Mouse (Mus musculus) large intestine, adult 2 months (tissue): ENCODE measurements at regions not wholly inside any gene's neighbourhood (a gene's known extent, or its start where the extent isn't known, plus 50 kb on each side); places are given as distances from the start of the nearest gene placed in this dataset.

Experiments
- DNase-seq: peaks from one replicate; pipeline ENCODE4 v3.0.0-alpha.2; 2012; ENCODE audit warnings: low read depth, low spot score
- WGBS: fragments of 180-500 bp; shearing (Covaris S2); methylation state at CpG from one replicate; pipeline ENCODE4 v1.1.7; 2018; 5-methylcytosine and 5-hydroxymethylcytosine counted together

DNA sequence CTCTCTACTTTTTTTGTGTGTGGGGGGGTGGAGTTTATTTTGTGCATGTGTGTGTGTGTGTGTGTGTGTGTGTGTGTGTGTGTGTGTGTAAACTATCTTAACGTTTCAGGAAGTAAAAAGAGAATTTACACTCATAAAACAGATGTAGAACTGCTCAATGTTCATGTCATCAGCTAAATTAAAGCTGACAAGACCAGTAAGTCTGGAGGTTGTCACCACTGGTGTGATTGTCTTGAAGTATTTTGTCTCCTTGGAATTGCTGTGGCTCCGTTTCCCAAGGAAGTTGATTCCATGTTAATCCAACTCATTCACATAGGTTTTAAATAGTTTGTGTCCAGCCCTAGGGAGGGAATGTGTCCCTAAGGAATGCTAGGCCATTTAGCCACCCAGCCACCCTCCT is 374.1 kb upstream of the Itga1 start:
- no peak for DNase-seq
- WGBS: 34% methylated on average over 2 of the region's 2 CpGs

- WGBS: 79% methylated on average over 6 of the region's 6 CpGs
Measured at GRCm38 (mm10) chr13:115465689-115466088, 363.9 kb upstream of the Itga1 start.

DNA sequence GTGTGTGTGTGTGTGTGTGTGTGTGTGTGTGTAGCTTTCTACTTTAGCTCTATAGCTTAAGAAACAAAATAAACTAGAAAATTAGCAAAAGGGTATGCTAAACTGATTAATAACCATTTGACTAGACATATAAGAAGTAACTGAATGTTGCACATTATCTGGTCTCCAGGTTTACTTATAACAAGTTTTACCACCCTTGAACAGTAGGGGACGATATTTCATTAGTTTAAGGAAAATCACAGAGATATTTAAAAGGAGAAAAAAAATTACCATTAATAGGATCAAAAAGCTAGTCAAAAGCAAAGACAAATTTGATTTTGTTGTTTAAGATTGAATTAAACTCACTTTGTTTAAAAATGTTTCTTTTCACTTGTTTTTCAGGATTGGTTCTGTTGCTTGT is 349.5 kb upstream of the Itga1 start:
- 11% methylated on average over 1 of the region's 1 CpGs for WGBS
- DNase-seq: no peak

More at GRCm38 (mm10) chr13:115465689-115466088, 363.9 kb upstream of the Itga1 start:
- no peak for DNase-seq

GRCm38 (mm10) chr13:115427091-115428033 is 325.6 kb upstream of the Itga1 start:
- DNase-seq: no peak
- 68% methylated on average over 12 of the region's 12 CpGs for WGBS

DNA sequence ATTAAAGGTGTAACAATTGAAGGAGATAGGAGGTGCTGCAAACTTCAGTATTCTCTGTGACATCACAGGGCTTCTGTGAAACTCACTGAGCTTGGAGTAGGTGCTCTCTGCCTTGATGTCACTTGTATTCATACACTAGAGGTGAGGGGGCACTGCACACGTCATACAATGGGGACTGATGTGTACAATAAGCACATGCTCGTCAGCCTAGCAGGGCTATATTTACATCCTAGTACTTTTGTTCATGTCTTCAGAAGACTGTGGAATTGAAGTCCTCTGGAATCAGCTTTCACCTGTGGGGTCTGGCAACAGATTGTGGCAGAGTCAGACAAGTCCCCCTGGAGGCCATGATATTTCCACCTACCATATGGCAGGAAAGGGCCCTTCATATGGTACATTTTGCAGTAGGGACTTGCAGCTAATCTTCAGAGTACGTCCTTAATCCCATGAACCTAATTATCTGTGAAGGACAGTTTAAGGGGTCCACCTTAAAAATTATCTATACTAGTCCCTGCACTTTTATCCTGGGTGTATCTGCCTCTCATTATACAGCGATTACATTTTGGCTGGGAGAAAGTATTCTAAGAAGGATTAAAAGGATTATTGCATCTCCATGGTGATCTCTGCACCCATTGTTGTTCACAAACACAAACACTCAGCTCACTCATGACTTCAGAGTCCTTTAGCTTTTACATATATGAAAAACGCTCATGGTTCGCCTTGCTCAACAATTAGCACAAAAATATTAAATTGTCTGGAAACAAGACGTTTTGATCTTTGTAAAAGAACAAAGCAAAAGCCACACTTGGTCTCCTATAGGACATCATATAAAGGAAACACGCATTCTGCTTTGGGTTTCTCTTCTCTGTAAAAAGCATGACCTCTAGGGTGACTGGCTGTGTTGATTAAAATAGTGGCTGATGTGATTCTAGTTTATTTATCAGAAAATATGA is 324.1 kb upstream of the Itga1 start:
- WGBS: 75% methylated on average over 8 of the region's 8 CpGs
- DNase-seq: no peak

DNA sequence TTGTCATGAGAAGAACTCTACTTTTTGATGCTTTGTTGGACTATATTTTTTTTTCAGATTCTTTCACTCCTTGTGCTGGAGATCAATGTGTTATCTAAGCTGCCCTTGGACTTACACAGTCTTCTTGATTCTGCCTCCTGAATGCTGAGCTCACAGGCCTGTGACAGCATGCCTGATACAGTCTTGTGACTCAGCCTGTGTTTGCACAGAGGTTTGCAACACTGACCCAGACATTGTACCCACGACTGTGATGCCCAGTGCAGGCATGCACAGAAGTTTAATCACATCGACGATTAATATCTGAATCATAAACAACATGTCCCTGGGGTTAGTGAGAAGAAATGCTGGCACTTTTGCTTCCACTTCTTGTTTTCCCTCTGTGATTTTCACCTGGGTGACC is 322.0 kb upstream of the Itga1 start:
- DNase-seq: no peak
- WGBS: 56% methylated on average over 3 of the region's 3 CpGs

DNA sequence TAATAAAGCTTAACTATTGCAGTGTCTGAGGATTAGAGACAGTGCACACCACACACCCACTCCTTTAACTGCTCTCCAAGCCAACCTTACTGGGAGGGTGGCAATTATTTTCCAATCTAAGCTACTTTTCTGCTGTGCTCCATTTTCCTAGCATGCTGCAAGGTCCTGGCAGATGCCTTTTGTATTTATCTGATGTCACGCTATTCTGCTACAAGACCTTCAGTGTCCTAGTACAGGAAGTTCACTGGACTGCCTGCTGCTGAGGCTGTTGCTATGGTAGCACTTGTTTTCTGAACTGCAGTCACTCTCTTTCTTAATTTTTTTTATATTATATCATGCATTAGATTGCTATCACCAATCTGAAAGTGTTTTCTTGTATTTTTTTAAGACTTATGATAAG is 319.7 kb upstream of the Itga1 start:
- no peak for DNase-seq
- 63% methylated on average over 1 of the region's 1 CpGs for WGBS

DNA sequence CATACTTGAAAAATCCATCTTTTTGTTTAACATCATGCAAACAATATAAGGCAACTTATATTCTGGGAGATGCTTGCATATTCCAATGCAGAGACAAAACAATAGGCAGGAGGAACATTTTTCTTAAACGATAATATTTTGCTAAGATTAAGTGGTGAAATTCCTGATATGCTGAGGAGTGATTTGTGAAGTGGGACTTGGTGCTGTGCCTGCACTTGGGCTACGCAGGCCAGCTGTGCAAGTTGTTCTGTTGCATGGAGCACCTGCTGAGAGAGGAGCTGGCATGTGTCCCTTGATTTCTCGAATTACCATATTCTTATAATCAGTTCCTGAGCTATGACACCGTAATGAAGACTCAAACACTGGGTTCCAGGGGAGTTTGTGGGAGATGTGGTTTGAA is 316.1 kb upstream of the Itga1 start:
- no peak for DNase-seq
- 76% methylated on average over 4 of the region's 4 CpGs for WGBS

- WGBS: 56% methylated on average over 9 of the region's 9 CpGs
- DNase-seq: no peak
Measured at GRCm38 (mm10) chr13:115413721-115414531, 312.2 kb upstream of the Itga1 start.

DNA sequence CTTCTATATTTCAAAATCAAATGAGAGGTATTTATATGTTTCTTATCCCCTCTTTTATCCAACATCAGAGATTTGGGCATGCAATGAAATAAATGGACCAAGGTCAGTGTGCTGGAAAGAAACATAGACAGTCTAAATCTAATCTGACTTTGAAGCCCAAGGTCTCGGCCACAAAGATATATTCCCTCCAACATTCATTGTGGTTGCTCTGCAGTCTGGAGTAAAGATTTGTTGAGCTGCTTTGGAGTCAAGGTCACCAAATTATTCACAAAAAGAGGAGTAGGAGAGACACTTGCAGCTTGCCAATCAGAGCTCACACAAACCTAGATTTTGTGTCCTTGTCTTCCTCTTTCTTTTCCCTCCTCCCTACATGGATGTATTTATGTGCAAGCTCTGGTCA is 304.2 kb upstream of the Itga1 start:
- no peak for DNase-seq
- 76% methylated on average over 1 of the region's 1 CpGs for WGBS

GRCm38 (mm10) chr13:115400706-115401215 is 299.0 kb upstream of the Itga1 start:
- 77% methylated on average over 4 of the region's 4 CpGs for WGBS
- no peak for DNase-seq

DNA sequence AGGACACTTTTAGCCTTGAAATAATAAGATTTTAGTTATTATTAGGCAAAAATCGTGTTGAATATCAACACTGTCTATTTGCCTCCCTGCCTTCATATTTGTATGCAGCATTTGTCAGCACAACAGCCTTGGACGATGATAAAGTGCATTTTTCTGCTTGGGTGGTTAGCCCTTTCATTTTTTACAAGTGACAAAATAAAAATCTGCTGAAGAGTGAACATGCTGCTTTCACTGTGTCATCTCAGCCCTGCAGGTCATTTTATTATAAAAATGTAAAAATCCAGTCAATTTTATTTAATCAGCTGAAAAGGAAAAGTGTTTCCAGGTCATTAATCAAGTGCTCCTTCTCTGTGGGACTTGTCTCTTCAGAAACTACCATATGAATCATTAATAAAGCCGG is 277.9 kb upstream of the Itga1 start:
- 56% methylated on average over 3 of the region's 3 CpGs for WGBS
- no peak for DNase-seq

- 58% methylated on average over 16 of the region's 16 CpGs for WGBS
- no peak for DNase-seq
Measured at GRCm38 (mm10) chr13:115376180-115376880, 274.6 kb upstream of the Itga1 start.

DNA sequence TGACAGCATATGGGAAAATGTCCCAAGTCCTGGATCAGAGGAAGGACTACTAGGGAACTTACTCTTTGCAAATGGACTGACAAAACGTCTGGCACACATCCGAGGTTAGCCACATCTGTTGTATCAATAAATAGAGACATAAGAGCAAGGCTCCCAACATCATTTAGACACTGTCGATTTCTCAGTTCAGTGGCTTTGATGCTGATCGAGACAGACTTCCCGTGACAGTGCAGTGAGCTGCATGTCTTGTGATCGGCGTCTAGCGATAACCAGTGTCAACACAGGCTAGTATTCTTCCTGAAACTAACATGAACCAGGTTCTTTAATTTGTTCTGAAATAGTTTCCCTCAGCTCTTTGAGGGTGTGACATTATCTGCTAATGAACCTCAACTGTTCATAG is 259.7 kb upstream of the Itga1 start:
- no peak for DNase-seq
- WGBS: 76% methylated on average over 8 of the region's 8 CpGs

GRCm38 (mm10) chr13:115347022-115347398 is 245.2 kb upstream of the Itga1 start:
- 22% methylated on average over 6 of the region's 6 CpGs for WGBS
- no peak for DNase-seq

DNA sequence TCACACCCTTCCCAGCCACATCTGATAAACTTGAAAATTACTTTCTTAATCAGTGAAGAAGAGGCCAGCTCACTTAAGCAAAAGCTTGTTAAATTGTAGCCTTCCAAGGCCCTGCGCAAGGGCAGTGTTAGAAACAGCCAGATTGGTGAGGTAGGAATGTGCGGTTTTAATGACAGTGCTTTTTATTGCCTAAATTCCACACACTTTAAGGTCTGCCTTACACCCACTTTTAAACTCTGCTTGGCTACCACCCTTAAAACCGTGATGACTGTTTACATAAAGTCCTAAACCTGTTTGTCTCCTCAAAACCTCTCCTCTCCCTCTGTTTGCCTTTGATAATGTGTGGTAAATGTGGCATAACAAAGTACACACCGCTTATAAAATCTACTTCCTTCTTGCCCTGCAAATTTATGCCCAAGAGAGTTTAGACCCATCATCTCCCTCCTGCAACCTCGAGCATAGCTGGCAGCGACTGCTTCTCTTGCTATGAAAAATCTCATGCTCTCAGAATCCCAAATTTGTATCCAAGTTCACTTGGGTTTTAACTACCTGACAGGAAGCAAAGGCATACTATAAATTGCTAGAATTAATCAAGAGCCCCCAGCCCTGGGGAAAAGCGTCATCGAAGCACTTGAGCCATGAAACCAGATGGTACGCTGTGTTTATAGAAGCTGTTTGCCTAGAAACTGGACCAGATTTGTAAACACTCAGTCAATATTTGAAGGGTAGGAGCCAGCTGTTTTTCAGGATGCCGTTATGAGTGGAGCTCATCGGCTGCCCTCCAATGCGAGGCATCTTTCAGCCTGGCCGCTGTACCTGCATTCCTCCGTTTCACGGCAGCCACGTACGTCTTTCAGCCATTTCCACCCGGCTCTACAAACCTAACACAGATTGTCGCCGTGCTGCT is 244.6 kb upstream of the Itga1 start:
- WGBS: 7% methylated on average over 20 of the region's 20 CpGs
- DNase-seq: no peak

- 75% methylated on average over 9 of the region's 9 CpGs for WGBS
- DNase-seq: no peak
Measured at GRCm38 (mm10) chr13:115329000-115329960, 227.5 kb upstream of the Itga1 start.
